Comparison of ENCODE assay signal across 8 mouse cellular contexts in genomic region chr2:130291434-130291833, GRCm38 (mm10). TPM values are rescaled to one million over a fixed set of nuclear protein-coding genes. Genes with fewer than 3 reads are reported as not detected.
DNase-seq lines count a peak whose midpoint lies in the region; ATAC-seq and TF ChIP-seq lines count a peak whose summit lies in the region.

No protein-coding gene starts in this region.

- H3K4me1 ChIP-seq in CH12.LX (ENCODE audit: control insufficient read depth in 1 of 2, insufficient read depth in 2 of 2) = peaks cover 15 to 35% of the 10 kb centered on the region in 2 experiments
- H3K4me1 ChIP-seq in embryonic facial prominence, embryonic 10.5 days = peaks cover 49% of the 10 kb centered on the region
- peaks cover 19% of the 10 kb centered on the region for H3K4me1 ChIP-seq in heart, embryonic 12.5 days (replicated peaks)
- H3K4me1 ChIP-seq in kidney, postnatal 0 days (replicated peaks; ENCODE audit: insufficient read depth, low read length) = peaks cover 8% of the 10 kb centered on the region; the same call in 1 of the 2 replicates
- 0 out of 4 replicates have a peak, but pooled peaks cover 0 to 3% of the 10 kb centered on the region in 2 experiments for H3K4me1 ChIP-seq in liver, embryonic 14.5 days (replicated peaks; ENCODE audit: control insufficient read depth in 2 of 2, insufficient read depth in 2 of 2, low read length in 1 of 2)
- peaks cover 36% of the 10 kb centered on the region for H3K4me1 ChIP-seq in neural tube, embryonic 15.5 days

- 0 out of 2 replicates have a peak, but pooled peaks cover under 1% of the 10 kb centered on the region for H3K79me2 ChIP-seq in CH12.LX (replicated peaks; ENCODE audit: control insufficient read depth, extremely low read depth, insufficient read depth, poor library complexity, severe bottlenecking)

- peak; percentile 65 to 100; a peak in 3 of 4 replicates for TF ChIP-seq CTCF in CH12.LX (conservative IDR thresholded peaks at IDR 0.05 in 1 of 2, IDR thresholded peaks at IDR 0.05 in 1 of 2; ENCODE audit: low read depth in 2 of 2, low read length in 2 of 2)
- TF ChIP-seq CTCF in kidney, postnatal 0 days (IDR thresholded peaks at IDR 0.05; ENCODE audit: low read depth) = peak; percentile 90
- TF ChIP-seq CTCF in liver, embryonic 14.5 days (IDR thresholded peaks at IDR 0.05; ENCODE audit: low read depth) = peak; percentile 82

- H3K36me3 ChIP-seq in CH12.LX (replicated peaks in 1 of 2; ENCODE audit: control insufficient read depth in 1 of 2, insufficient read depth in 1 of 2, low read length in 1 of 2) = peaks cover 2 to 14% of the 10 kb centered on the region in 2 experiments
- H3K36me3 ChIP-seq in embryonic facial prominence, embryonic 10.5 days (replicated peaks) = no peaks in the 10 kb centered on the region
- H3K36me3 ChIP-seq in heart, embryonic 12.5 days = no peaks in the 10 kb centered on the region
- H3K36me3 ChIP-seq in kidney, postnatal 0 days (ENCODE audit: insufficient read depth, low read length) = no peaks in the 10 kb centered on the region
- no peaks in the 10 kb centered on the region for H3K36me3 ChIP-seq in liver, embryonic 14.5 days (replicated peaks; ENCODE audit: control insufficient read depth, insufficient read depth, low read depth)
- no peaks in the 10 kb centered on the region for H3K36me3 ChIP-seq in neural tube, embryonic 15.5 days

- no peak overlapping the region for H3K4me3 ChIP-seq in CH12.LX (replicated peaks in 1 of 3; ENCODE audit: low read depth in 2 of 3, low read length in 2 of 3, poor library complexity in 1 of 3)
- peak overlapping the region; percentile 18; the same call in 1 of the 2 replicates for H3K4me3 ChIP-seq in embryonic facial prominence, embryonic 10.5 days
- no peak overlapping the region for H3K4me3 ChIP-seq in heart, embryonic 12.5 days
- H3K4me3 ChIP-seq in kidney, postnatal 0 days (replicated peaks; ENCODE audit: low read depth, low read length) = no peak overlapping the region
- H3K4me3 ChIP-seq in liver, embryonic 14.5 days (ENCODE audit: insufficient read depth in 1 of 2, low read depth in 2 of 2, low read length in 2 of 2) = no peak overlapping the region
- H3K4me3 ChIP-seq in neural tube, embryonic 15.5 days (replicated peaks) = no peak overlapping the region

- H3K9me3 ChIP-seq in CH12.LX (replicated peaks; ENCODE audit: low read length) = no peaks in the 10 kb centered on the region
- H3K9me3 ChIP-seq in embryonic facial prominence, embryonic 10.5 days = no peaks in the 10 kb centered on the region
- no peaks in the 10 kb centered on the region for H3K9me3 ChIP-seq in heart, embryonic 12.5 days (replicated peaks)
- no peaks in the 10 kb centered on the region for H3K9me3 ChIP-seq in kidney, postnatal 0 days (replicated peaks; ENCODE audit: low read length)
- no peaks in the 10 kb centered on the region for H3K9me3 ChIP-seq in liver, embryonic 14.5 days (ENCODE audit: control insufficient read depth, low read length)
- no peaks in the 10 kb centered on the region for H3K9me3 ChIP-seq in neural tube, embryonic 15.5 days (replicated peaks)

- no peak; the same call in 1 of the 2 replicates for ATAC-seq in heart, embryonic 12.5 days (ENCODE audit: insufficient number of reproducible peaks, low FRiP score)
- ATAC-seq in kidney, postnatal 0 days (replicated peaks; ENCODE audit: low FRiP score, low read depth) = peak; percentile 40
- ATAC-seq in liver, embryonic 14.5 days (ENCODE audit: insufficient read depth) = peak; percentile 30; the same call in 1 of the 2 replicates
- ATAC-seq in neural tube, embryonic 15.5 days (ENCODE audit: low FRiP score) = peak; percentile 48; the same call in 1 of the 2 replicates

- TF ChIP-seq RAD21 in CH12.LX (IDR thresholded peaks at IDR 0.05; ENCODE audit: low read depth, low read length) = peak; percentile 86

- TF ChIP-seq EP300 in CH12.LX (IDR thresholded peaks at IDR 0.05; ENCODE audit: low read length) = no peak
- no peak for TF ChIP-seq EP300 in liver, embryonic 14.5 days (IDR thresholded peaks at IDR 0.05; ENCODE audit: low read depth)

- H3K27ac ChIP-seq in CH12.LX (ENCODE audit: insufficient read depth, low read depth) = no peak overlapping the region
- no peak overlapping the region for H3K27ac ChIP-seq in embryonic facial prominence, embryonic 10.5 days (replicated peaks)
- H3K27ac ChIP-seq in heart, embryonic 12.5 days (ENCODE audit: poor library complexity, severe bottlenecking) = no peak overlapping the region
- H3K27ac ChIP-seq in kidney, postnatal 0 days = no peak overlapping the region
- H3K27ac ChIP-seq in liver, embryonic 14.5 days = no peak overlapping the region
- H3K27ac ChIP-seq in neural tube, embryonic 15.5 days (replicated peaks) = no peak overlapping the region

- H3K9ac ChIP-seq in CH12.LX (ENCODE audit: insufficient read depth, low read depth) = no peak overlapping the region
- no peak overlapping the region for H3K9ac ChIP-seq in heart, embryonic 12.5 days
- no peak overlapping the region for H3K9ac ChIP-seq in kidney, postnatal 0 days (ENCODE audit: low read depth, low read length)
- H3K9ac ChIP-seq in liver, embryonic 14.5 days (replicated peaks) = no peak overlapping the region
- H3K9ac ChIP-seq in neural tube, embryonic 15.5 days (replicated peaks) = no peak overlapping the region

- no peak for TF ChIP-seq POLR2A in CH12.LX (IDR thresholded peaks at IDR 0.05; ENCODE audit: low read depth, low read length)

- in situ Hi-C loops in CH12.LX (cut with MboI; ENCODE audit: low pct_ligation_motif_present, low pct_unique_long_range_greater_than_20kb, low sequenced_read_pairs) = loop anchor here (10.0 to 25.0 kb wide), 2 partner anchors 73 to 271 kb away; partner anchors contain the start of gene Mrps26

- WGBS in embryonic facial prominence, embryonic 10.5 days = 15% methylated on average over 8 of the region's 8 CpGs
- 18% methylated on average over 8 of the region's 8 CpGs for WGBS in heart, embryonic 12.5 days
- WGBS in kidney, postnatal 0 days = 4% methylated on average over 8 of the region's 8 CpGs
- 7% methylated on average over 8 of the region's 8 CpGs for WGBS in liver, embryonic 14.5 days (ENCODE audit: insufficient replicate concordance)
- WGBS in neural tube, embryonic 15.5 days = 12% methylated on average over 8 of the region's 8 CpGs

- H3K27me3 ChIP-seq in CH12.LX (replicated peaks) = peaks cover 13% of the 10 kb centered on the region
- H3K27me3 ChIP-seq in embryonic facial prominence, embryonic 10.5 days (replicated peaks; ENCODE audit: low read depth, poor library complexity, severe bottlenecking) = peaks cover 45% of the 10 kb centered on the region
- H3K27me3 ChIP-seq in heart, embryonic 12.5 days (replicated peaks) = peaks cover 40% of the 10 kb centered on the region
- H3K27me3 ChIP-seq in kidney, postnatal 0 days (ENCODE audit: insufficient read depth, low read length) = no peaks in the 10 kb centered on the region
- H3K27me3 ChIP-seq in liver, embryonic 14.5 days (ENCODE audit: control insufficient read depth, insufficient read depth, low read length) = peaks cover 47% of the 10 kb centered on the region
- 0 out of 2 replicates have a peak, but pooled peaks cover 4% of the 10 kb centered on the region for H3K27me3 ChIP-seq in neural tube, embryonic 15.5 days (replicated peaks)

- DNase-seq in CH12.LX (ENCODE audit: extremely low read depth) = peak; percentile 73
- DNase-seq in adrenal gland, adult 8-10 months = peak; percentile 40
- peak; percentile 61 for DNase-seq in embryonic facial prominence, embryonic 10.5 days (ENCODE audit: low spot score)
- DNase-seq in kidney, postnatal 0 days (ENCODE audit: low spot score) = peak; percentile 93
- DNase-seq in liver, embryonic 14.5 days (ENCODE audit: low read depth in 3 of 3, low spot score in 3 of 3) = no peak
- peak; percentile 39 to 55 for DNase-seq in urinary bladder, postnatal 36 days (ENCODE audit: low spot score in 2 of 2)

- H3K4me2 ChIP-seq in CH12.LX (ENCODE audit: insufficient read depth, low read depth, poor library complexity, severe bottlenecking) = no peak overlapping the region
- H3K4me2 ChIP-seq in heart, embryonic 12.5 days = peak overlapping the region; percentile 40
- H3K4me2 ChIP-seq in kidney, postnatal 0 days (ENCODE audit: low read length) = no peak overlapping the region
- no peak overlapping the region for H3K4me2 ChIP-seq in liver, embryonic 14.5 days (ENCODE audit: low read depth)
- H3K4me2 ChIP-seq in neural tube, embryonic 15.5 days = peak overlapping the region; percentile 39

- dilution Hi-C loops in CH12.LX (cut with MboI; ENCODE audit: extremely low pct_ligation_motif_present, extremely low pct_unique_long_range_greater_than_20kb, low sequenced_read_pairs) = no loop called here

RNA-seq across cellular contexts. Expression of gene Ebf4, which starts 3.5 kb away (rescaled TPM):
- total RNA-seq in CH12.LX (2012; rRNA removed) = 0.13 TPM in 1 of 2 replicates, not detected in the other
- not detected in 2 replicates for total RNA-seq in CH12.LX (2014; rRNA removed)
- polyA plus RNA-seq in CH12.LX (2012; ENCODE audit: insufficient read length, low read depth) = 0.10 TPM in 1 of 2 replicates, not detected in the other
- total RNA-seq in adrenal gland, adult 8-10 months (2022) = 1 to 10 TPM; 4.2 to 8.4 (median 6.0) TPM
- 0.80 and 0.82 TPM in 2 replicates for polyA plus RNA-seq in embryonic facial prominence, embryonic 10.5 days (2016; fragmentation: Nextera tagmentation; extraction: Ambion mirVana)
- polyA plus RNA-seq in heart, embryonic 12.5 days (2016; fragmentation: Nextera tagmentation; extraction: Ambion mirVana) = 0.91 and 1.2 TPM in 2 replicates
- polyA plus RNA-seq in kidney, postnatal 0 days (2015; fragmentation: Nextera tagmentation; extraction: Ambion mirVana) = 2.5 and 3.7 TPM in 2 replicates
- 0.32 and 0.37 TPM in 2 replicates for polyA plus RNA-seq in liver, embryonic 14.5 days (2012; rRNA removed)
- 0.05 TPM in 1 of 2 replicates, not detected in the other for polyA plus RNA-seq in liver, embryonic 14.5 days (2014; fragmentation: Nextera tagmentation; extraction: Ambion mirVana)
- polyA plus RNA-seq in neural tube, embryonic 15.5 days (2015; fragmentation: Nextera tagmentation; extraction: Ambion mirVana) = 4.7 and 7.8 TPM in 2 replicates

RNA-seq across cellular contexts. Expression of gene Idh3b, which starts 7.1 kb away (rescaled TPM):
- 134 TPM in 2 replicates for total RNA-seq in CH12.LX (2012; rRNA removed)
- 160 and 179 TPM in 2 replicates for total RNA-seq in CH12.LX (2014; rRNA removed)
- 220 and 315 TPM in 2 replicates for polyA plus RNA-seq in CH12.LX (2012; ENCODE audit: insufficient read length, low read depth)
- total RNA-seq in adrenal gland, adult 8-10 months (2022) = 100 to 1,000 TPM; 268 to 359 (median 297) TPM
- 126 TPM in 2 replicates for polyA plus RNA-seq in embryonic facial prominence, embryonic 10.5 days (2016; fragmentation: Nextera tagmentation; extraction: Ambion mirVana)
- 218 and 221 TPM in 2 replicates for polyA plus RNA-seq in heart, embryonic 12.5 days (2016; fragmentation: Nextera tagmentation; extraction: Ambion mirVana)
- polyA plus RNA-seq in kidney, postnatal 0 days (2015; fragmentation: Nextera tagmentation; extraction: Ambion mirVana) = 245 and 257 TPM in 2 replicates
- polyA plus RNA-seq in liver, embryonic 14.5 days (2012; rRNA removed) = 71.8 and 104 TPM in 2 replicates
- 95.1 and 105 TPM in 2 replicates for polyA plus RNA-seq in liver, embryonic 14.5 days (2014; fragmentation: Nextera tagmentation; extraction: Ambion mirVana)
- 193 and 199 TPM in 2 replicates for polyA plus RNA-seq in neural tube, embryonic 15.5 days (2015; fragmentation: Nextera tagmentation; extraction: Ambion mirVana)

RNA-seq across cellular contexts. Expression of gene Nop56, which starts 17.2 kb away (rescaled TPM):
- total RNA-seq in CH12.LX (2012; rRNA removed) = 523 and 663 TPM in 2 replicates
- total RNA-seq in CH12.LX (2014; rRNA removed) = 725 and 772 TPM in 2 replicates
- polyA plus RNA-seq in CH12.LX (2012; ENCODE audit: insufficient read length, low read depth) = 1,109 and 1,141 TPM in 2 replicates
- total RNA-seq in adrenal gland, adult 8-10 months (2022) = 100 to 1,000 TPM in 3 of 4 experiments, 10 to 100 TPM in 1; 80.0 to 120 (median 115) TPM
- 471 and 485 TPM in 2 replicates for polyA plus RNA-seq in embryonic facial prominence, embryonic 10.5 days (2016; fragmentation: Nextera tagmentation; extraction: Ambion mirVana)
- 192 and 193 TPM in 2 replicates for polyA plus RNA-seq in heart, embryonic 12.5 days (2016; fragmentation: Nextera tagmentation; extraction: Ambion mirVana)
- polyA plus RNA-seq in kidney, postnatal 0 days (2015; fragmentation: Nextera tagmentation; extraction: Ambion mirVana) = 178 and 194 TPM in 2 replicates
- polyA plus RNA-seq in liver, embryonic 14.5 days (2012; rRNA removed) = 109 and 201 TPM in 2 replicates
- 181 and 182 TPM in 2 replicates for polyA plus RNA-seq in liver, embryonic 14.5 days (2014; fragmentation: Nextera tagmentation; extraction: Ambion mirVana)
- polyA plus RNA-seq in neural tube, embryonic 15.5 days (2015; fragmentation: Nextera tagmentation; extraction: Ambion mirVana) = 275 and 293 TPM in 2 replicates

Comparison
In these comparisons a context has a peak if more than half of its experiments do, and no peak if none do; other contexts are left out.
1. DNase-seq: peak in CH12.LX (single experiment), adrenal gland, adult 8-10 months (single experiment), embryonic facial prominence, embryonic 10.5 days (single experiment), kidney, postnatal 0 days (single experiment) and urinary bladder, postnatal 36 days (2 of 2); none in liver, embryonic 14.5 days (0 of 3).
2. H3K4me2 ChIP-seq: peak in heart, embryonic 12.5 days (single experiment) and neural tube, embryonic 15.5 days (single experiment); none in CH12.LX (single experiment), kidney, postnatal 0 days (single experiment) and liver, embryonic 14.5 days (single experiment).
3. Peak in every context shown above with its lines, with median percentiles within 50 percentile points of each other: CTCF ChIP-seq.